Mouse (Mus musculus): ENCODE results near the gene Ptprc.
A peak's percentile ranks its signal among the peaks of the same experiment; 100 is the strongest.

Ptprc gene

DNA sequence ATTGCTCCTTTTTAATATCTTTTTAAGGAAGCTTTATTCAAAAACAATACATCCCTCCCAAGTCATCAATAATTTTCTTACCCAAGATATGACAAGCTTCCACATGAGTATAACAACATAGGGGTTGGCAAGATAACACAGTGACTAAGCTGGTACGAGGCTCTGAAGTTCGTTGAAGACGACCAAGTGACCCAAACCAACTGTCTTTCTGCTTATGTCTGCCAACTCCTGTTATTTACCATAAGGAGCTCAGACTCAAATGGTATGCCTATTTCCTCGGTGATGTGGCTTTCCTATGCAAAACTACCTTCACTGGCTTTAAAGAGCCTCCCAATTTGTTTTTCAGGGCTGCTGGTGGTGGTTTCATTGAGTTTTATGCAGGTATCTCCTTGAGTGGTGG lies at the start of gene Ptprc:
Gene Ptprc (minus strand): TSS at position 215 of the 400 bp plus-strand sequence.
- DNase-seq (ENCODE audit: low spot score), result no peak

DNA sequence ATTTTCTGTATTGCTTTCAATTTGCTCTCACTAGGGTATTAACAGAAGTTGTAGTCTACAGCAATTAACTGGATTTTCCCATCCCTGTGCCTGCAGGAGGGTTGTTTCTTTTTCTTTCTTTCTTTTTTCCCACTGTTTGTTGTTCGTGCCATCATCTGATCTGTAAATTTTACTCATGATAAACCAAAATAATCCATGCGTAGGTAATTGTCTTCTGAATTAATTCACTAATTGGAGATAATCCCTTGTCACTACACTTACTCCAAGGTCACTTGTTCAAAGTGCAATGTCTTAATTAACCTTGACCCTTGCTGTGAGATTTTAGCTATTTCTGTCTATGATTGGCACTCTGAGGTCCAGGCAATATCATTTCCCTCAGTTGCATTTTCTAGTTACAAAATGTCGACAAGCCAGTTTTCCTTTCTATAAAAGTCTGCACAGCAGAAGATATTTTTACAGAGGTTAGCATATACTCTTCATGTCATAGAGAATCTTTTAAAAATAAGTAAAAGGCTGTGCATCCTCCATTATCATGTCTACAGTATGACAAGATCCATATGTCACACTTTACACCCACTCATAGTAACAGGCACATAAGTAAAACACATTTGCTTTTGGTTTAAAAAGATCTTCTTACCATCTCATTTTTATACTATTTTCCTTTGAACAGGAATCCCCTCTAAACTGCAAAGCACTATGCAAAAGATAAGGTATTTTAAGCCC lies 39.4 kb upstream of the Ptprc start:
- DNase-seq (ENCODE audit: low spot score), result no peak

DNA sequence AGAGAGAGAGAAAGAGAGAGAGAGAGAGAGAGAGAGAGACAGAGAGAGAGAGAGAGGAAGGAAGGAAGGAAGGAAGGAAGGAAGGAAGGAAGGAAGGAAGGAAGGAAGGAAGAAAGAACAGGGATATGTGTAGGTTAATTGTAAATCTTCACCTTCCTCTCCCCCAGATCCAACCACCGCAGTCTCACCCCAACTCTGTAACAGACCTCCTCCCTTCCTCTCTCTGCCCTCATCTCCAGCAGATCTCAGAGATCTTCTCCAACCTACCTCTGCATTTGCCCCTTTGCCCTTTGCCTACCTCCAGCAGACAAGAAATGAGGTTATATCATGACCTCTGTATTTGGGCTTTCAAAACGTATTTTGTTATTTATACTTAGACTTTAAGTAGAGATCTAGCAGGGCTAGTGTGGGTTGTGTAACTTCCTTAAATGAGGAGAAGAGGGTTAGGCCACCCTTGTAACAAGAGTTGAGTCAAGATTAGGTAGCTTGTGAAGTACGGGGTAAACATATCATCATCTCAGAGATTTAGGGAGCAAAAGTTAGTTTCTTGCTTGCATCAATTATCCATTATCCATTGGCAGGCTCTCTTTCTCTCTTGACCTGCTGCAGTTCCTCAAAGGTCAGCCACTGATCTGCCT lies 35.0 kb upstream of the Ptprc start:
- DNase-seq (ENCODE audit: low spot score), result no peak

DNA sequence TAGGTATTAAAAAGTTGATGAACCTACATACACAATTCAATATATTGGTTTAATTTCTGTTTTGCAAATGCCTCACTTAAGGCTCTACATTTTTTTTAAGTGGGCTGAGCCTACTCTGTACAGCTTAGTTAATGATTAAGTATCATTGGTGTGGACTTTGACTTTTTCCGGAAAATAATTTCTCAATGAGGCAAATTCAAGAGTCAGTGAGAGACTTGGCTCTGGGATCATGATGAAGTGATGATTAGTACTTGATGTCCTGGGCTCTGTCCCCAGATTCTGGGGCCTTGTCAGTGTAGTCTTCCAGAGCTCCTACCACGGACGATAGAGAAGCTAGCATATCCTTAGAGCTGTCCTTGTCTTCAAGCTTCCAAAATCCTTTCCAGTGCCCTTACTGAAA lies 34.2 kb upstream of the Ptprc start:
- no peak for DNase-seq (ENCODE audit: low spot score)

DNA sequence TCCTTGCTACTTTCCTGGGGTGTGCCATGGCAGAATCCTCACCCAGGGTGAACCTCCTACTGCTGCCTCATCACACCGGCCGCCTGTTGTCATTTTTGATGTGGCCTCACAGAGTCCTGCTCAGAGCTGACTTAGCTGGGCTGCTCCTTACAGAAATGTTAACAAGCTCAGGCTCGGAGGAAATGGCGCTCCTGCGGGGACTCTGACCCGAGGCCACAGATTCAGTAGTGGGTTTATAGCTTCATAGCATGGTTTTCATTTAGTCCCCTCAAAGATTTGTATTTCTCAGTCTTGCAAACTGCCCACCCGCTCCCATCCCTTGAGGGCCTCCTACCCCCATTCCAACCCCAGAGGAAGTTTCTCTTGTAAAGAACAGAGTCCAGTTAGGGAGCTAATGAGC lies 30.5 kb upstream of the Ptprc start:
- DNase-seq (ENCODE audit: low spot score), result no peak

DNA sequence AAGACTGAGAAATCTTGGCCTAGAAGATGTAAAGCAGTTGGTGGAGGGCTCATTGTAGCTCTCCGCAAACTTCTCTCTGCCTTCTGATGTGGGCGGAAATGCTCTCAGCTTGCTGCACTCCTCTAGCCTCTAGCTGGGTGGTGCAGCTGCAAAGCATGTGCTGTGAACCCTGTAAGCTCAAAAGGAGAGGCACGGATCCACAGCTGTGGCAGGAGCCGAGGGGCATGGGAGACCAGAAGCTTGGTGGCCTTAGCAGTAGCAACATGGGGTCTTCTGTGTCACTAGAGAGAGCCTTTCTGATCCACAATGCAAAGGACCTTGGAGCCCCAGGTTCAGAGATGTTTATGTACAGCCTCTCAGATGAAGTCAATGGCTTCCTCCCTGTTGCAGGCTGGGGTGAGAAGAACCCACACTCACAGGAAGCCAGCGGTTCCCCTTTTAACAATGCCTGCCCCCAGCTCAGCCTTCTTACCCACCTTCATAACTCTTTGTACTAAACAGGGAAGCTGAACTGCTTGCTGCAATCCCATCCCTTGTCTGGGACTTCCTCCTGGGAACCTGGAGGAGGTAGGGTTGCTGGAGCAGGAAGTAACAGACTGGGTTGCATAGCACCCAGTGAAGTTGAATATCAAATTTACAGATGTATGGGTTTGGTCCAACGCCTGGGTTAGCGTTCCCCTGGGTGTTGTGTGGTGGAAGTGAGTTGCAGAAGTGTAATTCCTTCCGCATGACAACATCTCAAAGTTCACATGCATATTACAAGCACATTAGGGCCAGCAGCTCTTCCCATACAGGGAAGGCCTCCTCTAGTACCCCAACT lies 16.4 kb upstream of the Ptprc start:
- DNase-seq (ENCODE audit: low spot score), result peak; percentile 10

DNA sequence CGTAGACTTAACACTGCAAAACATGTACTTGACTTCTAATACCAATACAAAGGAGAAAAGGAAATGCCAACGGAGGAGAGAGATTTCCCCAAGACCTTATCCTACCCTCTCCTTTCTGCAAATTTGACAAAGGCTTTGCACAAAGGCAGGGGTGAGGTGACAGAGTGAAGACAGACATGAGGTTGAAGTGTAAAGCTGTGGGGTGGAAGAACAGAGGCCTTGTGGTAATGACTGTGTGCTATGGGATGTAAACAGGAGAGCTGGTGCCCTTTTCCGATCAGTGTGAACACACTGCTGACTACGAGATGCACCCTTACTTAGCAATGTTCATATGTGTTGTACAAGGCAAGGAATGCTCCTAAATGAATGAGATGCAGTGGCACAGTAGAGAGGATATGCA lies 12.6 kb upstream of the Ptprc start:
- no peak for DNase-seq (ENCODE audit: low spot score)

DNA sequence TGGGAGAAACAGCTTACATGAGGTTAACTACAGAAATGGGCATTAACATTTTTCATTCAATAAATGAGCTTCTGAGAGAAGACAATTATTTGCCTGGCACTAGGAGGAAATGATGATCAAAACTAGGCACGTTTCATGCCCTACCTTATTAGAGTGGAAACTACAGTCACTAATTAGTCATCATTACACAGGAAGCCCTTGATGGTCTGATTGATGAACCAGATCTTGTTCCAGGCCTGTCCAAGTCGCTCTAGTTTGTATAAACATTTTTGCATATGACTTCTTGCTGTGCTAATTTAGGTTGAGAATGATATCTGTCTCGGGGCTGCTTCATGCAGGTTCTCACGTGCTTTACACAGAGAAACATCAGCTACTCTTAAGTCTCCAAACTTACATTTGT lies 10.4 kb upstream of the Ptprc start:
- no peak for DNase-seq (ENCODE audit: low spot score)

DNA sequence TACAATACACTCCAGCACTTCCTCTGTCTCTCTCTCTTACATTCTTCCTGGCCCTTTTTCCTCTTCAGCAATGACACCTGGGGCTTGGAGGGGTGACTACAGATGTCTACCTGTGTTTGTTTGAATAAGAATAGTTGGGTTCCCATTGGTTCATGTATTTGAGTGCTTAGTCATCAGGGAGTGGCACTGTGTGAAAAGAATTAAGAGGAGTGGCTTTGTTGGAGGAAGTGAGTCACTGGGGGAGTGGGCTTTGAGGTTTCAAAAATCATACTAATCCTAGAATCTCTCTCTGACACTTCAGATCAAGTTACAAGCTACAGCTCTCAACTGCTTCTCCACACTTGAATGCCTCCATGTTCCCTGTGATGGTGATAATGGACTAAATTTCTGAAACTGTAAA lies 4.6 kb upstream of the Ptprc start:
- DNase-seq (ENCODE audit: low spot score), result no peak

DNA sequence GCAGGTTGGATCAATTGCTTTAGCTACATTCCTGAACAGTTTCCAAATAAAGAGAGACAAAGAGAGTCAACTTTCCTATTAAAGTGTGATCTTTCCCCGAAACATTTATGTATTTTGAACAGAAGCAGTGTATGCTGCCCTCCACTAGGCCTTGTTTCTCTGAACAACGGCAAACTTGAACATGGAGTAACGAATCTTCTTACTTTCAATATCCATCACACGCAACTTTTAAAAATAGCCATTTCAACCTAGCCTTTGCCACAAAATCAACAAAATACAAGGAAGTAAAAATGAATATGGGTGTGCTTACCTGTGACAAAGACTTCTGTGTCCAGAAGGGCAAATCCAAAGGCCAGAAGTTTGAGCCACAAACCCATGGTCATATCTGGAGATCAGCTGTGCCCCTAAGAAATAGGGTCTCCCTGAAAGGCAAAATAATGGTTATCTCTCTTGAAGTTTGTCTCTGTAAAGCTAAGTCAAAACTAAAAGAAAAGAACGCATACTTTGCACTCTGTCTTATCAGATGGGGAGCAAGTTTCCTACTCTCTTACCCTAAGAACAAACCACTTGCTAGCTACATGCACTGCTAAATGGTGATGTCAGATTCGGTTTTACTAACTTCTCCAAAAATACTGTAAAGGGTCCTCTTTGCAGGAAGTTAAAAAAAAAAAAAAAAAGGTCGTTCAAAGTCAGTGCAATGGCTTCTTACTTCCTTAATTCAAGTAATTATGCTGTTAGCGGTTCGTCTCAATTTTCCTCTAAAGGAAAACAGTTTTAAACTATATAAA lies 609 bp downstream of the Ptprc start:
- DNase-seq (ENCODE audit: low spot score), result no peak

DNA sequence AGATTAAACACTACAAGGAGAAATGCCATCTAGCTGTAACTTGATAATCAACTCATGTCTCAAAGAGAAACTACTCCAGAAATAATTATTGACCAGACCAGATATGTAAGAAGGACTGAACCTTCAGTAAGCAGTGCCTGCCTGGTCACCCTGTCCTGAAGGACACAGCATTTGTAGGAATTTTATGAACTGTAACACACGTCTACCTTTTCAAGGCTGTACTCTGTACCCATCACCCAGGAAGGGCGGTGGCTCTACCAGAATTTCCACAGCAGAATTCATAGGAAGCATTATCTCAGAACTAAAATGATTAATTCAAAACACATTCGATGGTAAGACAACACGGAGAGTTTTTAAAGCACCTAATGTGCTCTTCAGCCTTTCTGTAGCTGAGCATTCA lies 1.4 kb downstream of the Ptprc start:
- DNase-seq (ENCODE audit: low spot score), result no peak

DNA sequence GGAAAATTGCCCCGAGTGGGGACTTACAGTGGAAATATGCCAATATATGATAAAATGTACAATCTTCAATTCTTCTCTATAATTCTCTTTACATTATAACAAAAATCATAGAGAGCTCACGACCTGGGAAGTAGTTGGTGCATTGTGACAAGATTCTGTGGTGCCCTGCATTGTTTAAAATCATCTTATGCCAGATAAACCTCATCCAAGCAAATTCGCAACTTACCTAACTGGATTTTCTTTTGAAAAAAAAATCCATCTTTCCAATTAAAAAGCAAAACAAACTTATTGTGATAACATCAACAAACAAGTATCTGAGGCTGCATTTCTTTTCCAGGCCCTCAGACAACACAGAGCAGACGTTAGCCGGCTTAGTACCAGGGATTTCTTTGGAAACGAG lies 1.8 kb downstream of the Ptprc start:
- DNase-seq (ENCODE audit: low spot score), result no peak

DNA sequence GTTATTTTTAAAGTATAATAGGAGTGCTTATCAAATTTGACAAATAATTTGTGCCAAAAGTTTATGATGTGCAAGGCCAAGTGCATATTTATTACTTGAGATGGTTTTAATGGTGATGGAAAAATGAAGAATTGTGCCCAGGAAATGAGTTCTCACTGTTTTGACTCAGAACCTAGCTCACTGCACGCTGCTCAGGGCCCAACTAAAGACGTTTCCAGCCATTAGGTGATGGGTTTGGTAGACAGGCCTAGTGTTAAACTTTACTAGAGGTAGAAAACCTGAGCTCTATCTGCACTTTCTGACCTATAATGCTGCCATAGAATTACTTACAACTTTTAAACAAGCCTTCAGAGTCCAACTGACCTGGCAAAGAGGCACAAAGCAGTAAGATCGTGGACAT lies 3.0 kb downstream of the Ptprc start:
- no peak for DNase-seq (ENCODE audit: low spot score)

DNA sequence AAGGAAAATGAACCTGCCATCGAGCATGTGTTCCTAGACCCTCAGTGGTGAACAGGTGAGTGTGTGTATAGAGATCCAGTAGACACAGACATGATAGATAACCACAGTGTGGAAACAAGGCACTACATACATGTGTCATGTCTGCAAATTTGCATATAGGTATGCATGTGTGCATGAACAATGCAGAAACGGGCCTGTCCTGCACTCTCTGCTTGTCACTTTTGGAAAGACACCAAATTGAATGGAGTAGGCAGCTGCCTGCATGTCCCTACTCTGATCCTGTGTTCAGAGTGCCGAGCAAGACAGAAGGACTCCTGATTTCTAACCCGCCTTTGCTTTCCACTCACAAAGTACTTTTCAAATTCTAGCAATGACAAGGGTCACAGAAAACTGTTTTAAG lies 3.4 kb downstream of the Ptprc start:
- DNase-seq (ENCODE audit: low spot score), result no peak

DNA sequence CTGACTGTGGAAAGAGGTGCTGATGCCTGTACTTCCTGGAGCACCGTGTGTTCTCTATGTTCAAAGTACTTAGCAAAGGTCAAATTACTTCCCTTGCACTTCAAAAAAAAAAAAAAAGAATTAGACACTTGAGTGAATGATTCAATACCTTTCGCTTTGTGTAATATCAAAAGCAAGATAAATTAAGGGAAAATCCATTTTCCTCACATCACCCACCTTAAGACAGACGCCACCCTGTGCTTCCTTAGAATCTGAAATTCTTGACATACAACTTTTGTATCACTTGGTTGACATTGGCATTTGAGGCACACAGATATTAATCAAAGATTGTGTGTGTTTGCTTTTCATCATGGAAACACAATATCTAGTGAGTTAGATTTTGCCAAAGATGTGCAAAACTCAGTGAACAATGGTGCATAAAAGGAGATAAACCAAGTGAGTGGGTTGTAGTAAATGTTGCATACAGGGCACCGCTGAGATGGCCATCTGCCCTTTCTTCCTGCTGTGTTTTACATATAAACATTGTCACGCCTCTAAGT lies 9.2 kb downstream of the Ptprc start:
- DNase-seq (ENCODE audit: low spot score), result no peak

DNA sequence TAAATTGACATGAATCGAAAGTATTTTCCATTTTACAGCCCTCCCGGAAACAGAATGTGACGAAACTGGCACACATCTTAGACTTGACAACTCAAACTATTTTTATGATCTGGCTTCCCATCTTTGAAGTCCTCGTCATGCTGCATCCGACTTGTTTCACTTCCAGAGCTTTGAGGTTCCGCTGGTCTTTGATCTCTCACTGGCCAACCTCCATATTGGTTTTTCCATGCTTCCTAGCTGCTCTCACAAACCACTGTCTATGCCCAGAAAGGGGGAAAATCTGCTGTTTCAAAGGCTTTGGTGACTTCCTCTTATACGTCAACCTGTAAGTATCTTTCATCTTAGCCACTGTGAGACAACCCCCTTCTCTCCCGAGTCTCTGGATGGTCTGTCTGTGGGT lies 12.9 kb downstream of the Ptprc start:
- DNase-seq (ENCODE audit: low spot score), result no peak

DNA sequence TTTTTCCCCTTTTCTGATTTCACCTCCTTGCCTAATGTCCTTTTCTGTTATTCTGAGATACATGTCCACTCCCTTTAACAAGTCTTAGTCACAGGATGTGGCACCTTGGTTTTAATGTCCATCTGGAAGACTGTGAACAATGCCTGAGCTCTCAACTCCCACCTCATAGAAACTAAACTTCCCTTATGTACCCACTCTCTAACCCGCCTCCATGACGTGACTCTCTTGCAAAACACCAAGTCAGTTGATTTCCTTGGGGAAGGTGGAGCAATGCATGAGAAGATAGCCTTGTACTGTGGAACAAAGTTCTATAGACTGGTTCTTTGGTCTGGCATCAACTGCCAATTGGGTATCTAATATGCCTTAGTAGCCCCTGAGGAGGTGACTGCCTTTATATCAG lies 16.6 kb downstream of the Ptprc start:
- DNase-seq (ENCODE audit: low spot score), result no peak

DNA sequence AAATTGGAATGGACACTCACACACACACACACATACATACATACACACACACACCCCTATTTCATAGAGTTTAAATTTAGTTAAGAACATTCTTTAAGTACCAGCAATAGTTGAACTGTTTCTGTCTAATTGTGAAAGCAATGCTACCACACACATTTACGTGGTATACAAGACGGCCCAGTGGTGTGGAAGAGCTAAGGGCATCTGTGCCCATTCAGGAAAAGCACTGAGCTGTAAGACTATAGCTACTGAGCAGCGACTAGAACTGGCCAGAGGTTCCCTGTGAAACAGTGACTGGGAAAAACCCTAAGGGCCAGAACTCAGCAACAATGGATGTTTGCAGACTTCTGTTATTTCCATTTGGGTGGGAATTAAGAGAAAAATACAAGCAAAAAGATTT lies 17.3 kb downstream of the Ptprc start:
- DNase-seq (ENCODE audit: low spot score), result no peak

DNA sequence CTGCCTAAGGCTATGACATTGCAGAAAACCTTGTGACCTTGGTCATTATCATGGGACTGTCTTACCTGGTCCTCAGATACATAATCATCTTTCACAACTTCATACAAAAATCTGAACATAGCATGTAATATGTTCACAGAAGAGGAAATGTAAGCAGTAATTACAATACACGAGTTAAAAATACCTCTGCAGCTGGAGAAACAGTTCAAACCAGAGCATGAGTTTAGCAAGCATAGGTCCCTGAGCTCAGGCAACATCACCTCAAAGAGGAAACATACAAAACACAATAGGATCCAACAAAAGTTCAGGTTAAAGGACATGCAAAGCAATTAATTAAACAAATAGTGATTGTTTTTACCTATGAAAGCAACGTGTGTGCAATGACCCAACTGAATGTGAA lies 17.8 kb downstream of the Ptprc start:
- no peak for DNase-seq (ENCODE audit: low spot score)

DNA sequence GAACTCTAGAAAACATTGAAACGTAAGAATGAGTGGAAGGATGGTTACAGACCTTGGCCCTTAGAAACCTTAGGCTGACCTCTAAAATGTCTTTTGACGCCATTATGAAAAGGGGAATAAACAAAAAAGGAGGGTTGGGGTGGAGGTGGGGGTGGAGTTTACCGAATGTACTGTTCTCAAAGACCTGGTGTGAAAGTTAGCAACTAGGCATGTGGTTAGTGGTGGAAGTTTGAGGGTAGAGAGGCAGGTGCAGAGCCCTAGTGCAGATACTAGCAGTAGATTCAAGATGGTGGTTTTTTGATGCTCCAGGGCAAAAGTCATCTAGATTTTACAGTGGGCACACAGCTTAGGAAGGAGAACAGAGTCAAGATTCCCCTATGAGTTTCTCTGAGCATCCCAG lies 18.5 kb downstream of the Ptprc start:
- DNase-seq (ENCODE audit: low spot score), result no peak

DNA sequence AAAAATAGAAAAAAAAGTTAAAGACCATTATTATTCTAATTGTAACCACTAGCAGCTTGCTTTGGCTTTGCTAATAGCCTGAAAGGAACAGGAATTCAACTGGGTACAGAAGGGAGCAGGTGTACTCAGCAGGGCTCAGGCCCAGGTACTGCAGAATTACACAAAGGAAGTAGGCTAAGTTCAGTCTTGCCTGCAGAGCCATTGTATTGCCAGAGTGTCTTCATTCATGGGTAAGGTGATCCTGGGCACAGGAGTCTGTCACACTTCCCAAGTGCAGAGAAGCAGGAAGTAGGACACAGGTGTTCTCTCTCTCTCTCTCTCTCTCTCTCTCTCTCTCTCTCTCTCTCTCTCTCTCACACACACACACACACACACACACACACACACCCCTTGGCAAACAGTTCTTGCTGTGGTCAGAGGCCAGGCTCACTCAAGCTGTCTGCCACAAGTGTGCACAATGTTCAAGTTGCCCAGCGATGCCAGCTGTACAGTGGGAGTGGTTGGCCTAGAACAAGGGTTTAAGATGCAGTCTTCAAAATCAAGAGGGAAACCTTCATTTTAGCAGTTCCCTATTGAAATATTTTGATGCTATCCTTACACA lies 21.2 kb downstream of the Ptprc start:
- no peak for DNase-seq (ENCODE audit: low spot score)

DNA sequence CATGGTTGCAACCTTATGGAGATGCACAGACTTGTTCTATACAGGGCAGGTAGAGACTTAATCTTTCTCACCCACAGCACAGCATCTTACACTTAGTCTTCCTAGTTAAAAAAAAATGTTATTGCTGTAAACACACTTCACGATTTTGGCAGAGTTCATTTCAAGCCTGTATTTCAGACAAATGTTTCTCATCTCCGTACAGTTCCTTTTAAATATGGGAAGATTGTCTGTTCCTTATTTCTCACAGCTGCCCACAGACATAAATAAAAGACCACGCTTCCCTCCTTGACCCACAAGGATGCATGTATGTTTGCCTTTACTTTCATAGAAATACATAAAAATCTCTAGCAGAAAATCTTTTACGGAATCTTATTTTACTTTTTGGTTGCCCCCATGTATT lies 22.4 kb downstream of the Ptprc start:
- no peak for DNase-seq (ENCODE audit: low spot score)
